Mouse (Mus musculus): Measurements from ENCODE around the gene Celsr3. TPM values are rescaled to one million over a fixed set of nuclear protein-coding genes. Genes with fewer than 3 reads are reported as not detected.
A peak's percentile ranks its signal among the peaks of the same experiment; 100 is the strongest.

Celsr3 gene
- total RNA-seq (2014; rRNA removed) (49.2 and 86.4 TPM in 2 replicates), polyA plus RNA-seq (2015; fragmentation: Nextera tagmentation; extraction: Ambion mirVana) (5.8 and 7.8 TPM in 2 replicates)

DNA sequence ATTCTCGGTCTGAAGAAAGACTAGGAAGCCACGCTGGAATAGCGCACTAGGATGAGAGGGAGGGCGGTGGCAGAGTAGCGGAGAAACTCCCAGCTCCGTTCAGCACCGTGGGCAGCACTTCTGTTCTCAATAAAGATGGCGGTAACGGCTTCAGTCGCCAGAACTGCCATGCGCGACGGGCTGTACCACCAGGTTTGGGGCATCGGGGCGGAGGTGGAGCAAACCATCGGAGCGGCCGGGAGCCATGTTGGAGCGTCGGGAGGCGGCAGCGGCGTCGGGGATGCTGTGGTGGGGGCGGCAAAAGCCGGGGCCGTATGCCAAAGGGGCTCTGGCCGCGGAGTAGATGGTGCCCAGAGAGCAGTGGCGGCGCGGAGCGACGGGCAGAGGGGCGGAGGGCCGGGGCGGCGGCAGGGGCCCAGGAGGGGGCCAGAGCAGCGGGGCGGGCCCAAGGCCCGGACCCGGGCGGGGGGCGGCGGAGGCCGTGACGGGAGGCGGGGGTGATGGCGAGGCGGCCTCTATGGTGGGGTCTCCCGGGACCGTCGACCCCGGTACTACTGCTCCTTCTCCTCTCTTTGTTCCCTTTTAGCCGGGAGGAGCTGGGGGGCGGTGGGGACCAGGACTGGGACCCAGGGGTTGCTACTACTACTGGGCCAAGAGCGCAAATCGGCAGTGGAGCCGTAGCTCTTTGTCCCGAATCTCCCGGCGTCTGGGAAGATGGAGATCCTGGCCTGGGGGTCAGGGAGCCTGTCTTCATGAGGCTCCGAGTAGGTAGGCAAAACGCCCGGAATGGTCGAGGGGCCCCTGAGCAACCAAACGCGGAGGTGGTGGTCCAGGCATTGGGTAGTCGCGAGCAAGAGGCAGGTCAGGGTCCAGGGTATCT lies at the start of gene Celsr3:
Gene Celsr3 (plus strand): TSS at position 501 of the 880 bp plus-strand sequence.
- H3K36me3 ChIP-seq (ENCODE audit: insufficient read depth, low read length), result peaks cover 18% of the 10 kb centered on the region; the same call in 1 of the 2 replicates
- ATAC-seq (peak; percentile 69), DNase-seq (ENCODE audit: low spot score) (peak; percentile 96)
- H3K27me3 ChIP-seq (ENCODE audit: insufficient read depth, low read length), result no peaks in the 10 kb centered on the region; the same call in 1 of the 2 replicates
- H3K27ac ChIP-seq, result peak within 1 kb of the TSS; percentile 90
- H3K9me3 ChIP-seq (ENCODE audit: low read length), result no peaks in the 10 kb centered on the region
- peak within 1 kb of the TSS; percentile 71 for H3K4me2 ChIP-seq (ENCODE audit: low read depth, low read length)
- TF ChIP-seq CTCF (IDR thresholded peaks at IDR 0.05; ENCODE audit: low read depth), result peak; percentile 7; the same call in 1 of the 2 replicates
- H3K9ac ChIP-seq (replicated peaks; ENCODE audit: low read length), result peak within 1 kb of the TSS; percentile 81
- H3K4me3 ChIP-seq (ENCODE audit: low read length), result peak within 1 kb of the TSS; percentile 70
- peaks cover 12% of the 10 kb centered on the region for H3K4me1 ChIP-seq (ENCODE audit: insufficient read depth, low read length)
- 1% methylated on average over 48 of the region's 70 CpGs for WGBS

GRCm38 (mm10) chr9:108776614-108777013 lies 49.5 kb upstream of the Celsr3 start:
- no peaks in the 10 kb centered on the region for H3K4me1 ChIP-seq (ENCODE audit: insufficient read depth, low read length)
- H3K4me2 ChIP-seq (ENCODE audit: low read depth, low read length), result no peak overlapping the region
- no peak overlapping the region for H3K27ac ChIP-seq
- 86% methylated on average over 4 of the region's 4 CpGs for WGBS
- H3K9me3 ChIP-seq (ENCODE audit: low read length), result peaks cover 3% of the 10 kb centered on the region; the same call in 1 of the 2 replicates
- no peak overlapping the region for H3K9ac ChIP-seq (replicated peaks; ENCODE audit: low read length)
- no peak for ATAC-seq
- no peak overlapping the region for H3K4me3 ChIP-seq (ENCODE audit: low read length)
- no peak for TF ChIP-seq CTCF (IDR thresholded peaks at IDR 0.05; ENCODE audit: low read depth)
- H3K36me3 ChIP-seq (ENCODE audit: insufficient read depth, low read length), result no peaks in the 10 kb centered on the region
- DNase-seq (ENCODE audit: low spot score), result no peak
- H3K27me3 ChIP-seq (ENCODE audit: insufficient read depth, low read length), result no peaks in the 10 kb centered on the region

GRCm38 (mm10) chr9:108777276-108777675 lies 48.8 kb upstream of the Celsr3 start:
- H3K9ac ChIP-seq (replicated peaks; ENCODE audit: low read length), result no peak overlapping the region
- DNase-seq (ENCODE audit: low spot score) (no peak), ATAC-seq (no peak)
- H3K4me1 ChIP-seq (ENCODE audit: insufficient read depth, low read length), result no peaks in the 10 kb centered on the region
- H3K4me2 ChIP-seq (ENCODE audit: low read depth, low read length), result no peak overlapping the region
- H3K4me3 ChIP-seq (ENCODE audit: low read length), result no peak overlapping the region
- H3K27me3 ChIP-seq (ENCODE audit: insufficient read depth, low read length), result no peaks in the 10 kb centered on the region
- no peak overlapping the region for H3K27ac ChIP-seq
- WGBS, result 88% methylated on average over 4 of the region's 4 CpGs
- H3K36me3 ChIP-seq (ENCODE audit: insufficient read depth, low read length), result no peaks in the 10 kb centered on the region
- H3K9me3 ChIP-seq (ENCODE audit: low read length), result peaks cover 3% of the 10 kb centered on the region; the same call in 1 of the 2 replicates
- no peak for TF ChIP-seq CTCF (IDR thresholded peaks at IDR 0.05; ENCODE audit: low read depth)

DNA sequence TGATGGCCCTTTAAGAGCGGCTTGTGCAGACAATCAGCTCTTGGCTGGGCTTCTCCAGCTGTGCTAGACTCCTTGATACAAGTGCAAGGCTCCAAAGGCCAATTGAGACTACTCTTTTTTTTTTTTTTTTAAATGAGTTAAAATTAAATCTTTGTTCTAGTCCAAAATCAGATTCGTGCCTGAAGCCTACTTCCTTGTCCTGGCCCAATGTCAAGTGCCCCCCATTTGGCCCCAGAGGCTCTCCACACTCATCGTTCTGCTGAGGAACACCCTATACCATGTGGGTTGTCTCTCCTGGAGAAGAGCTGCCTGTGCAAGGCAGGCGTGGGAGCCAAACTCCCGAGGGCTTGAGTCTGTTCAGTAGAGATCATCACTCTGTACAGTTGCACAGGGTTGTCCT lies 45.2 kb upstream of the Celsr3 start:
- DNase-seq (ENCODE audit: low spot score), result no peak
- WGBS, result 48% methylated on average over 5 of the region's 5 CpGs
- no peaks in the 10 kb centered on the region for H3K36me3 ChIP-seq (ENCODE audit: insufficient read depth, low read length)

GRCm38 (mm10) chr9:108781891-108782290 lies 44.2 kb upstream of the Celsr3 start:
- no peak overlapping the region for H3K4me2 ChIP-seq (ENCODE audit: low read depth, low read length)
- no peaks in the 10 kb centered on the region for H3K9me3 ChIP-seq (ENCODE audit: low read length)
- H3K9ac ChIP-seq (replicated peaks; ENCODE audit: low read length), result no peak overlapping the region
- TF ChIP-seq CTCF (IDR thresholded peaks at IDR 0.05; ENCODE audit: low read depth), result no peak
- no peaks in the 10 kb centered on the region for H3K36me3 ChIP-seq (ENCODE audit: insufficient read depth, low read length)
- H3K4me1 ChIP-seq (ENCODE audit: insufficient read depth, low read length), result peaks cover 25% of the 10 kb centered on the region
- H3K27me3 ChIP-seq (ENCODE audit: insufficient read depth, low read length), result no peaks in the 10 kb centered on the region
- no peak overlapping the region for H3K27ac ChIP-seq
- H3K4me3 ChIP-seq (ENCODE audit: low read length), result no peak overlapping the region
- ATAC-seq (no peak), DNase-seq (ENCODE audit: low spot score) (no peak)
- WGBS, result 69% methylated on average over 4 of the region's 4 CpGs

More for the DNA sequence above, 45.2 kb upstream of the Celsr3 start:
- Histone ChIP-seq H3K9ac (replicated peaks; ENCODE audit: low read length) (no peak overlapping the region), H3K4me2 (ENCODE audit: low read depth, low read length) (no peak overlapping the region), H3K27me3 (ENCODE audit: insufficient read depth, low read length) (no peaks in the 10 kb centered on the region), H3K9me3 (ENCODE audit: low read length) (no peaks in the 10 kb centered on the region), H3K27ac (no peak overlapping the region), H3K4me3 (ENCODE audit: low read length) (no peak overlapping the region), H3K4me1 (ENCODE audit: insufficient read depth, low read length) (peaks cover 17% of the 10 kb centered on the region)
- ATAC-seq, result no peak
- no peak for TF ChIP-seq CTCF (IDR thresholded peaks at IDR 0.05; ENCODE audit: low read depth)

GRCm38 (mm10) chr9:108782836-108783547 lies 43.1 kb upstream of the Celsr3 start:
- 4% methylated on average over 9 of the region's 9 CpGs for WGBS
- DNase-seq (ENCODE audit: low spot score) (peak; percentile 69), ATAC-seq (peak; percentile 10)
- Histone ChIP-seq H3K9ac (replicated peaks; ENCODE audit: low read length) (peak overlapping the region; percentile 95), H3K27ac (peak overlapping the region; percentile 96), H3K36me3 (ENCODE audit: insufficient read depth, low read length) (no peaks in the 10 kb centered on the region), H3K4me1 (ENCODE audit: insufficient read depth, low read length) (peaks cover 35% of the 10 kb centered on the region), H3K4me3 (ENCODE audit: low read length) (peak overlapping the region; percentile 81), H3K4me2 (ENCODE audit: low read depth, low read length) (peak overlapping the region; percentile 67), H3K27me3 (ENCODE audit: insufficient read depth, low read length) (no peaks in the 10 kb centered on the region), H3K9me3 (ENCODE audit: low read length) (no peaks in the 10 kb centered on the region)
- no peak for TF ChIP-seq CTCF (IDR thresholded peaks at IDR 0.05; ENCODE audit: low read depth)

All from hindbrain, postnatal 0 days (tissue).